Mouse (Mus musculus) gastrocnemius, postnatal 4 days (tissue): Measurements from ENCODE around the gene Usp53. TPM values are rescaled to one million over a fixed set of nuclear protein-coding genes. Genes with fewer than 3 reads are reported as not detected.

Experiments used
- DNase-seq, 2 experiments: peaks; one replicate each; pipeline ENCODE4 v3.0.0; 2021 to 2022; ENCODE audit warnings: low spot score in 2 of 2, mixed read lengths in 2 of 2
- microRNA-seq: library from miRNA; unstranded; fragments of <30 nt; microRNA quantifications from one replicate; pipeline ENCODE4 v1.2.0, GENCODE M21; 2021
- total RNA-seq, 2 experiments: library from RNA; stranded (reverse); gene quantifications; 2 replicates each; pipeline ENCODE4 v1.2.3; 2021

Gene Usp53
- total RNA-seq, 2 experiments from 2014 or later = 9.2 to 11.8 TPM

- no peak for DNase-seq
Observed at GRCm38 (mm10) chr3:122888371-122888819, 95.9 kb downstream of the Usp53 start.

- DNase-seq = no peak
Observed at GRCm38 (mm10) chr3:122887505-122888301, 96.6 kb downstream of the Usp53 start.

Small RNAs within 50 kb of the gene (microRNA-seq; reads per million reads assigned to microRNA genes)
- not detected for gene Gm22066

Other genes with a start within 250 kb of the Usp53 start
- not detected for gene Fabp2, start 89.4 kb downstream of the Usp53 start, total RNA-seq
- not detected for gene Gm10959, start 65.2 kb downstream of the Usp53 start, total RNA-seq
- gene 1810037I17Rik, start 60.3 kb downstream of the Usp53 start, total RNA-seq = 10 to 100 TPM; 31.3 to 34.5 TPM
- 100 to 1,000 TPM; 445 to 535 TPM for gene Myoz2, start 50.5 kb upstream of the Usp53 start, total RNA-seq